Mouse (Mus musculus) frontal cortex, adult 2 months (tissue): ENCODE measurements around the gene Nqo2. TPM values are rescaled to one million over a fixed set of nuclear protein-coding genes. Genes with fewer than 3 reads are reported as not detected.
A peak's percentile ranks its signal among the peaks of the same experiment; 100 is the strongest.

Source experiments
- DNase-seq, 2 experiments: peaks; one replicate each; pipeline ENCODE4 v3.0.0; 2022; ENCODE audit warnings: low spot score in 1 of 2; ENCODE audit errors: extremely low spot score in 1 of 2
- polyA plus RNA-seq: library from polyadenylated mRNA; depleted of rRNA; stranded (reverse); fragments of >200 nt; gene quantifications from 2 replicates; pipeline ENCODE4 v1.2.3, GENCODE M21; 2012; rRNA removed

Gene Nqo2
- polyA plus RNA-seq, 1 experiment, result 8.4 TPM

- DNase-seq, result no peak
These were observed 2.1 kb downstream of the Nqo2 start for GRCm38 (mm10) chr13:33966574-33966973.

- no peak for DNase-seq
These were observed 25.1 kb downstream of the Nqo2 start for GRCm38 (mm10) chr13:33989625-33990024.

- peak; percentile 32 to 81 for DNase-seq
These were observed 30.7 kb downstream of the Nqo2 start for GRCm38 (mm10) chr13:33995197-33995596.

DNA sequence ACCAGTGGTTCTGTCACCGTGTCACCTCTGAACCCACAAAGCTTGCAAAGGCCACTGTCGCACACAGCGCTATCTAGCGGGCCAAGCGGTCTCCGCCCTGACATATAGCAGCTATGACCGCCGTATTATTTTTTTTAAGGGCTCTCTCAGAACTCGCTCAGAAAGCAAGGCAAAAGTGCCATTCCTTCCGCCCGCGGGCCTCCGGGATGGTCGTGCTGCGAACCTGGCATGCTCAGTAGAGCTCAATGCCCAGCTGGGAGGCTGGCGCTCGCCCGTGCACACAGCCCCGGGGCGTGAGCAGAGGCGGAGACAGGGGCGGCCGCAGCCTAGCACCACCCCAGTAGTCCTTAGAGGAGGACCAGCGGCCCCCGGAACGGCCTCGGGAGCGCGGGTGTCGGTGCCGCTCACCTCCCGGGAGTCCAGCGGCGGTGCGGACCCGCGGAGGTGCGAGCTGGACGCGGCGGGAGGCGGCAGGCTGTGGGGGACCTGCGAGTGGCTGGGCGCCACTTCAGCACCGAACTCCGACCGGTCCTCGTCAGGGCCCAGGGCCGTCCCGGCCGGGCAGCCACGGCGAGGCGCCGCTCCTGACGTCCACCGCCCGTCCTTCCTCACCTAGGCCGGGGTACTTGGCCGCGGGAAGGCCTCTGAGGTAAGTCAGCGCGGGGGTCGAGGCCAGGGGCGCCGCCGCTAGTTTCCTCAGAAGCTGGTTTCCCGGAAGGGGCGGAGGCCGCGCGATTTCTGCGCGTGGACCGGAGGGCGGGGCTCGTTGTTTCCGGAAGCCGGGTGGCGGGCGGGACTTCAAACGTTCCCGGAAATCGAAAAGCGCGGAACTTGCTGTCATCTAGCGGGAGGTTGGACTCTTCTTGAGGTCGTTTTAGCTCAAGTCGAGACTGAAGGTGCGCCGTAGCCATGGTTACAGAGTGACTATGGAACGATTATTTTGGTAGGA lies 37.8 kb downstream of the Nqo2 start, which contains the start of the genes Ripk1 and Serpinb6a:
TSS of gene Ripk1 (plus strand) at position 306 of the 949 bp plus-strand sequence.
TSS of gene Serpinb6a (minus strand) at position 737 of the 949 bp plus-strand sequence.
- DNase-seq, result peak; percentile 70 to 91

DNA sequence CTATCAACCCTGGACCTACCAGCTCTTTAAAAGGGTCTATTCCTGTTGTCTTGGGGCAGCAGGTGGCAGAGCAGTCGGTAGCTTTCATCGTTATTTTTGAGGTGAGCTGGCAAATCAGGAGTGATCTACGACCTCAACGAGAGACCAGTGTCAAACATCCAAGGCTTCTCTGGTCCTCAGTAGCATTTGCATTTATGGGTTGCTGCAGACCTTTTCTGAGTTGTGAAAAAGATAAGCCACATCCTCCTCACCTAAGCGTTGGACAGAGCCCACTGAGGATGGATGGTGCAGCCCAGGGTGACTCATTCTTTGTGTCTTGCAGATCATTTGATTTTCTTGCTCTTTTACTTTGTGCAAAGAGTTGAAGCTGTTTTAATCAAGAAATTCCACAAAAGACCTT lies 38.6 kb downstream of the Nqo2 start:
- DNase-seq, result no peak

DNA sequence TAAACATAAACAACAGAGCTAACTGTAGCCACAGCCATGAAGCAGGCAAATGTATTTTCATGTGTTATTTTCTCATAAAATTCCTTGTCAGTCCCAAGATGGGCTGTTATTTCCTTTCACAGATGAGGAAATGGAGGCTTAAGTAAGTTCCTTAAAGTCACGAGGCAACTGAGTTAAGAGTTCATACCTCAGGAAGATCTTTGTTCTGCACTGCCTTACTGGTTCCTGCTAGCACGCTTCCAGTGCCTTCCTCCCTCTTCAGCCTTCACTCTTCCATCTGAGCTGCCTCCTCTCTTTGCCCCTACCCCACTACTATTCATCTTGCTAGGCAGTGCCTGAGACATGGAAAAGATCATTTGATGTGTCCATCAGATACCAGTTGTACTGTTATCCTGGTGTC lies 42.7 kb downstream of the Nqo2 start:
- no peak for DNase-seq

GRCm38 (mm10) chr13:34016927-34017569 lies 52.6 kb downstream of the Nqo2 start:
- no peak for DNase-seq

DNA sequence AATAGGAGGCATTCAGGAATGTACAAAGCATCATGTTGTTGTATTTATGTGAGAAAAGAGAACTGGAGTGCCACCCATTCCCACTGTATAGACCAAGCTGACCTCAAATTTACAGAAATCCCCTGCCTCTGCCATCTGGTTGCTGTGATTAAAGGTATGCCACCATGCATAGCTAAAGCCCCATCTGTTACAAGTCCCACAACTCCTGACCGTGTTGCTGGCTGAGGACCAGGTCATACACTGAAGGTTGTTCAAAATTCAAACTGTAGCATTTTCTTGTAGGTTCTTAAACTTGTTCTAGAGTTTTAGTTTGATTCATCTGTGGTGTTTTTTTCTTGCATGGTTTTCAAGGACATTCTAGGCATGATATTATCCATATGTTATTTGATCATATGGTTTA lies 54.0 kb downstream of the Nqo2 start:
- no peak for DNase-seq

DNA sequence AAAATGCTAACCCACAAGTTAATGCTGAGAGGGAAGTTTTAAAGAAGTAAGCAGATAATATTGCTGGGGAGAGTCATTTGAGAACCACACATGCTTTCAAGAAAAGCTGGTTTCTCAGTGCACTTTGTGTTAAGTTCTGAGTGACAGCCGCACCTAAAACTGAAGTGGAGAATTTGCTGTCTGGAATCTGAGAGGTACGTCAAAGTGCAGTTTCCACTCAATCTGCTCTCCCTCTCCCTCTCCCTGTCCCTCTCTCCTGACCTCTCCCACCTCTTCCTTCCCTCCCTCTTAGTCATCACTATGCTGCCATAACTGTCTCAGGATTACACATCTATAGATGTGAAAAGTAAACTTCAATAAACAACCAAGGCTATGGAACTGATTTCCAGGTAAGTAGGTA lies 57.5 kb downstream of the Nqo2 start:
- DNase-seq, result no peak

- no peak for DNase-seq
These were observed 67.6 kb downstream of the Nqo2 start for GRCm38 (mm10) chr13:34032041-34032440.

- no peak for DNase-seq
These were observed 70.9 kb downstream of the Nqo2 start for GRCm38 (mm10) chr13:34035424-34035823.

- DNase-seq, result no peak
These were observed 72.2 kb downstream of the Nqo2 start for GRCm38 (mm10) chr13:34036726-34037125.

- peak; percentile 87 to 94 for DNase-seq
These were observed 72.9 kb downstream of the Nqo2 start, which contains the start of gene Bphl for GRCm38 (mm10) chr13:34037172-34038055. TSS of gene Bphl (plus strand) at chr13:34037597.

DNA sequence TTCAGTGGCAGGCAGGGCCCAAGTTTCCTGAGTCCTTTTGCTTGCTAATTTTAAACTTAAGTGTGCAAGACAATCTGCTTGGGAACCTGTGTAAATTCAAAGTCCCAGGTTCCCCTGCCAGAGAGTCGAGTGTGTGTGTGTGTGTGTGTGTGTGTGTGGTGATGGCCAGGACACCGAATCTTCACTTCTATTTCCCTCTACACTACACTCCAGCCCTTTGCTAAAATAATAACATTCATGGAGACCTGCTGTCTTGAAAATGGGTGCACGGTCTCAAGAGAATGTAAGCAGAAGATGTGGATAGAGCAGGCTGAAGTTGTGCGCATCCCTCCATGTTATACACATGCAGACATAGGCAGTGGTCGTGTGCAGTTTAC lies 73.6 kb downstream of the Nqo2 start:
- DNase-seq, result no peak

Other genes starting within 250 kb of the Nqo2 start
- 0.08 and 0.12 TPM in 2 replicates for gene Serpinb6e, start 121.3 kb upstream of the Nqo2 start, polyA plus RNA-seq
- gene Serpinb6c, start 59.0 kb upstream of the Nqo2 start, polyA plus RNA-seq, result 0.10 and 0.69 TPM in 2 replicates
- gene Ripk1, start 37.7 kb downstream of the Nqo2 start, polyA plus RNA-seq, result 4.3 and 4.5 TPM in 2 replicates
- 44.8 and 45.7 TPM in 2 replicates for gene Serpinb6a, start 38.1 kb downstream of the Nqo2 start, polyA plus RNA-seq
- 47.1 and 56.5 TPM in 2 replicates for gene Bphl, start 72.9 kb downstream of the Nqo2 start, polyA plus RNA-seq
- gene Tubb2a, start 113.3 kb downstream of the Nqo2 start, polyA plus RNA-seq, result 1,752 and 1,773 TPM in 2 replicates
- 387 and 426 TPM in 2 replicates for gene Tubb2b, start 165.8 kb downstream of the Nqo2 start, polyA plus RNA-seq
- 47.9 and 61.2 TPM in 2 replicates for gene Psmg4, start 198.3 kb downstream of the Nqo2 start, polyA plus RNA-seq